Mouse (Mus musculus) ovary, postnatal 10 days (tissue): Measurements from ENCODE around the gene Mllt1.
A peak's percentile ranks its signal among the peaks of the same experiment; 100 is the strongest.
"Not testable (repeated sequence)": the region's sequence is repeated elsewhere in the genome, so short reads cannot be mapped to it uniquely, and the experiment has no call there.

ENCODE experiments used
- DNase-seq: peaks from one replicate; pipeline ENCODE4 v3.0.0; 2022; ENCODE audit warnings: low spot score

Mllt1 gene

GRCm38 (mm10) chr17:56934545-56935330, 477 bp downstream of the Mllt1 start:
- no peak for DNase-seq

- no peak for DNase-seq
Measured at GRCm38 (mm10) chr17:56933395-56933794, 1.8 kb downstream of the Mllt1 start.

- DNase-seq: no peak
Measured at GRCm38 (mm10) chr17:56930026-56930425, 5.2 kb downstream of the Mllt1 start.

GRCm38 (mm10) chr17:56929530-56929929, 5.7 kb downstream of the Mllt1 start:
- no peak for DNase-seq

- DNase-seq: no peak
Measured at GRCm38 (mm10) chr17:56929101-56929500, 6.1 kb downstream of the Mllt1 start.

GRCm38 (mm10) chr17:56925998-56926397, 9.2 kb downstream of the Mllt1 start:
- DNase-seq: no peak

GRCm38 (mm10) chr17:56919725-56920124, 15.5 kb downstream of the Mllt1 start:
- DNase-seq: no peak

GRCm38 (mm10) chr17:56917166-56917565, 18.0 kb downstream of the Mllt1 start:
- DNase-seq: no peak

- DNase-seq: no peak
Measured at GRCm38 (mm10) chr17:56913444-56913843, 21.8 kb downstream of the Mllt1 start.

GRCm38 (mm10) chr17:56913023-56913422, 22.2 kb downstream of the Mllt1 start:
- no peak for DNase-seq

GRCm38 (mm10) chr17:56909764-56910163, 25.5 kb downstream of the Mllt1 start:
- DNase-seq: not testable (repeated sequence)

- DNase-seq: no peak
Measured at GRCm38 (mm10) chr17:56907887-56908286, 27.3 kb downstream of the Mllt1 start.

GRCm38 (mm10) chr17:56907096-56907495, 28.1 kb downstream of the Mllt1 start:
- no peak for DNase-seq

- DNase-seq: no peak
Measured at GRCm38 (mm10) chr17:56906166-56906565, 29.0 kb downstream of the Mllt1 start.

- DNase-seq: no peak
Measured at GRCm38 (mm10) chr17:56902698-56903097, 32.5 kb downstream of the Mllt1 start.

- DNase-seq: peak; percentile 42
Measured at GRCm38 (mm10) chr17:56897630-56898195, 37.5 kb downstream of the Mllt1 start.

- DNase-seq: no peak
Measured at GRCm38 (mm10) chr17:56896513-56897129, 38.6 kb downstream of the Mllt1 start.

- no peak for DNase-seq
Measured at GRCm38 (mm10) chr17:56895368-56895918, 39.8 kb downstream of the Mllt1 start.

- DNase-seq: no peak
Measured at GRCm38 (mm10) chr17:56890018-56890417, 45.2 kb downstream of the Mllt1 start.

GRCm38 (mm10) chr17:56888050-56888449, 47.2 kb downstream of the Mllt1 start:
- DNase-seq: no peak

- no peak for DNase-seq
Measured at GRCm38 (mm10) chr17:56884809-56885208, 50.4 kb downstream of the Mllt1 start.

GRCm38 (mm10) chr17:56884331-56884730, 50.9 kb downstream of the Mllt1 start:
- no peak for DNase-seq

GRCm38 (mm10) chr17:56883612-56884011, 51.6 kb downstream of the Mllt1 start:
- no peak for DNase-seq
